Mouse (Mus musculus): ENCODE data around the gene Palb2.

Gene Palb2

DNA sequence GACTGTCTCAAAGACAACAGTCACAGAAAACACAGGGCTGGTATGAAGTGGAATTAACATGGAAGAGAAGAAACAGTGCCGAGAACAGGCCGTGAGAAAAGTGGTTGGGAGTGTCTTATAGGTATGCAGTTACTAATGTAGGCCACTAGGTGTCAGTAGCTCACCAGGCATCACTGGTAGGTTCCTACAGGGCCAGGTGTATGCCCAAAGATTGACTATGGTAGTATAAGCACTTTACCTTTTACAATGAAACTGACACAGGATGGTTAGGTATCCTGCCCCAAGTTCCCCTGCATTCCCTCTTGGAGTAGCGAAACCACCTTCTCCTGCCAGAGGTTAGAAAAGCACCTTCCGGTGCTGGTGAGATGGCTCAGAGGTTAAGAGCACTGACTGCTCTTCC lies 33.6 kb downstream of the Palb2 start:
- DNase-seq (ENCODE audit: low spot score in 2 of 2), result no peak

DNA sequence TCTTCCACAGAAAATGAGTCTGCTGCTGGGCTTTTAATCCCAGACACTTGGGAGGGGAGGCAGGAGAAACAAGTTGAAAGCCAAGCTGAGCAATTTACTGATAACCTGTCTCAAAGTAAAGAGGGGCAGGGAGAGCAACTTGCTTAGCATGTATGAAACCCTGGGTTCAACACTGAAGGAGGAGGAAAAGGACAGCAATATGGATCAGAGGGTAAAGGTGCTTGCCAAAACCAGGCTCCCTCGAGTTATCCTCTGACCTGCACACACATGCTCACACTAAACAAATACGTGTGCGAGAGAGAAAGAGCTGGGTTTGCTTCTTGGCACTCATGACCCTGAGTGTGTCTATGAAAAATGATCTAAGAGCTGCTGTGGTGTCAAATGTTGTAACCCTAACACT lies 34.8 kb downstream of the Palb2 start:
- no peak for DNase-seq (ENCODE audit: low spot score in 2 of 2)

DNA sequence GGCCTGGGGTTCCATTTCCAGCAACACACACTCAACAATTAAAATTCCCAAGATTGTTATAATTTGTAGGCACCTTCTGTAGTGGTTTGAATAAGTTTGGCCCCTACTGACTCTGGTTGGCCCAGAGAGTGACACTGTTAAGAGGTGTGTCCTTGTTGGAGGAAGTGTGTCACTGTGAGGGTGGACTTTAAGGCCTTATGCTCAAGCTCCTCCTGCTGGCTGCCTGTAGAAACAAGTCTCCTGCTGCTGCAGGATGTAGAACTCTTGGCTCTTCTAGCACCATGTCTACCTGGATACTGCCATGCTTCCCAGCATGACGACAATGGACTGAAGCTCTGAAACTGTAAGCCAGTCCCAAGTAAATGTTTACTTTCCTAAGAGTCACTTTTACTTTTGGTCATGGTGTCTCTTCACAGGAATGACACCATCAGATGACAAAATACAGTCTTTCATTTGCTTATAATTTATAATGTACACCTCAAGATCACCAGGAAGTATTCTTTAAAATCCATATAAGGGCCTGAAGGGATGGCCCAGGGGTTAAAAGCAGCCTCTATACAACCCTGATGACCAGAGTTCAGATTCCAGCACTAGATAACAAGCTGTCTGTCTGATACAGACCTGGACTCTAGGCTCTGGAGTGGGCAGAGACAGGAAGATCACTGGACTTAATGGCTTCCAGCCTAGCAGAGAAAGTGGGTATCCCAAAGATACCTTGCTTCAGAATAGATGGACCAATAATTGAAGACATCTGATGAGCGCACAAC lies 38.0 kb downstream of the Palb2 start:
- no peak for DNase-seq (ENCODE audit: low spot score in 2 of 2)

DNA sequence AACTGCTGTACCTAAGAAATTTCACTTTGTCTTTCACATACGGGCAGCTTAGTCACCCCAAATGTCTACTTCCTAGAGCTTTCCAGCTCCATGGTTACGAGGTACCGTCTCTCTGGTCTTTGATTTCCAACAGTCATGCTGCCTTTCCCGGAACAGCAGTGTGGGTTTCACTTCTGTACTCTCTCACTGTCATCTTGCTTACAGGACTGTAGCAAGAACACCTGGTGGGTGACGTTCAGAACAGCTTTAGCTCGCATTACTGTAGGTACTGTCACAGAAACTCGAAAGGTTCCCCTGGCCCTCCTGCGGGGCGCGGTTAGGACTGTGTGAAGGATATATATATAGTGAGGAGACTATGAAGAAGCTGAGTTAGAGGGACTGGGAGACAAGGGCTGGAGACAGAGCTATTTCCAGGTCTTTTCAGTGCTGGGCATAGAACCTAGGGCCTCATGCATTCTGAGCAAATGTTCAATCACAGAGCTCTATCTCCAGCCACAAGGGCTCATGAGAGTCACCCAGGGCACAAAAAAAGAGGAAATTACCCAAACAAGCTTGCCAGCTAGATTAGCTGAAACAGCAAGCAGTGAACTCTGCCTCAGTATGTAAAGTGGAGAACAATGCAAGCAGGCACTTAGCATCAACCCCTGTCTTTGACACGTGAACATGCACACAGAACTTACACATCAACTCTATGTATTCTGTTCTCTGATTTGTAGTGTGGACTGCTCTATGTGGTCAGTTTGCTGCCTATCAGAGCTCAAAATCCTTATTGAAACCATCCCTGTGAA lies 45.4 kb downstream of the Palb2 start:
- DNase-seq (ENCODE audit: low spot score in 2 of 2), result no peak

DNA sequence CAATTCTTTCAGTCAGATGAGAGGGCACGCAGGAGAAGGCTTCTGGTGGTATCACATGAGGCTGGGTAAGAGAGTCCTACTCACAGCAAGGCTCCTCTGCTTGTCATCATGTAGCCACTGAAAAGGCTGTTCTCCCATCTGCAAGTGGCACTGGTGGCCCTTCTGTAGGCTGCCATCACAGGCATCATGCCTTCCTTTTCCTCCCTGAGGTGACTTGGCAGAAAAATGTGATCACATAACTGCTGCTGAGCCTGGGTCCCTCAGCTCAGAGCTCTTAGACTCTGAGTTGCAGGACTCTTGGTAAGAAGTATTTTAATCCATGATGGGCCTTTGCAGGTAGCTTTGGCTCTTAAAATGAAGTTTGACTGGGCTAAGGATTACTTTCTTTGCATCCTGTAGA lies 51.7 kb downstream of the Palb2 start:
- no peak for DNase-seq (ENCODE audit: low spot score in 2 of 2)

DNA sequence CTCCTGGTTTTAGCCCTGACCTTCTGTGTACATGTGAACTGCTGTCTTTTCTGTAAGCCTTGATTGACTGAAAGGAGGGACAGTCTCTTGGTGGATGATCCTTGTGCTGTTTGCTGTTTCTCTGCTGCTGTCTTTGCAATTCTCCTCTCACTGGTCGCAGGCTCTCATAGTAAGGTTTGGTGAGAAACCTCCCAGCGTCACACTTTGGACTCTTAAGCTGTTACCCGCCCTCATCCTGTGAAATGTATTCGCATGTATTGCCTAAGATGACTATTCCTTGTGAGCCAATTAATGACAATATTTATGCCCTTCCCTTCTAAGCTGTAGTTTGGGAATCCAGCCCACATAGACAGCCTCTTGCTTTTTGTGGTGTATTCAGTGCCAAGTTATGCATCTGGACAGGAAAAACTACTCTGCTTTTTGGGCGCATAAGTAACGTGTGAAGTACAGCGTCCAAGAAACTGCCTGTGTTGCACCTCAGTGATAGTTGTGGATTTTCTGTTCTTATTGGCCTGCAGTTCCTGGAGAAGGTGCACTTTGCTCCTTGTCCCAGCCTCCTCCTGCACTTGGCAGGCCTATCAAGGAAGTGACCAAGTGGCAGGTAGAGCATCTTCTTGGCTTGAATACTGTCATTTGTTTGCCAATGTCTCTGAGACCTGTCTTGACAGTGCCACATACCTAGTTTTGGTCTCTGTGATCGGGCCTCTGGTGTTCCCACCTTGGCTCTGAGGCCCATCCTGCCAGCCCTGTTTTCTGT lies 52.8 kb downstream of the Palb2 start:
- DNase-seq (ENCODE audit: low spot score in 2 of 2), result no peak

DNA sequence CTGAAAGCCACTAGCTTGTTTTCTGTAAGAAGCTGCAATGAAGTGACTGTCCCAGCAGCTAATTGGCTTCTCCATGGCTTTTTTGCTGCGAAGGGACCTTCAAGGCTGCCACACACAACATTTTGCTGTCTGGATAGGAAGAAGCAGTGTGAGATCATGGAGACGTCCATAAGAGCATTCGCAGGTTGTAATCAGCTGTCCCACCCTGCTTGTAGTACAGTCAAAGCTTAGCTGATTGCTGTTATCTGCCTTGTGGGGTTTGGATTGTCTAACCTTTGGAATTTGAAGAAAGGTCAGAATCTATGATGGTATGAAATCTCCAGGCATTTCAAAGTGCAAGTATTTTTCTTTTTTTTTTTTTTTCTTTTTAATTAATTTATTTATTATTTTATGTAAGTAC lies 58.4 kb downstream of the Palb2 start:
- DNase-seq (ENCODE audit: low spot score in 2 of 2), result no peak

DNA sequence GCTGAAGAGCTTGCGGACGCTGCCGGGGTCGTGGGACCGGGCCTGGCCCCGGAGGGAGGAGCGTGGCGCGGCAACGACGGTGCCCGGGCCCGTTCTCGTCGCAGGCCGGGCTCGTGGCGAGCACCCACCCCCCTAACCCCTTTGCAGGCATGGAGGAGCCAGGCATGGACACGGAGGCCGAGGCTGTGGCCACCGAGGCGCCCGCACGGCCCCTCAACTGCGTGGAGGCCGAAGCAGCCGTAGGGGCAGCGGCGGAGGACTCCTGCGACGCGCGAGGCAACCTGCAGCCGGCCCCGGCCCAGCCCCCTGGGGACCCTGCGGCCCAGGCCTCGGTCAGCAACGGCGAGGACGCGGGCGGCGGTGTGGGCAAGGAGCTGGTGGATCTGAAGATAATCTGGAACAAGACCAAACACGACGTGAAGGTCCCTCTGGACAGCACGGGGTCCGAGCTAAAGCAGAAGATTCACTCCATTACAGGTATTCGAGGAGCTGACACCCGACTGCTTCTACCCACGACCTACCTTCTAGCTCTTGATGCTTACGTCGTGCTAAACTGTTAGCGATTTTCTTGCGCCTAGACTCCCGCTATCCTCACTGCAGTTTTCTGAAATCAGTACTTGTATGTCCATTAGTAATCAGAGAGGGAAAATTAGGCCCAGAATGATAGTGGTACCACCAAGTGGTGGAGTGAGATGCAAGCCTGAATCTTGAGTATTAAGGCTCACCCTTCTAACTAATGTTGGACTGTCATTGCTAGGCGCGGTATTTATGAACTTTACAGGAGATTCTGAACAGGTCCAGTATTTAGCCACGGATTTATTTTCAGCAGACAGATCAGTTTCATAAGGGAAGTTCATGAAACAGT lies 65.0 kb downstream of the Palb2 start:
- DNase-seq (ENCODE audit: low spot score in 2 of 2), result peak in 1 of 2 experiments; percentile 31

DNA sequence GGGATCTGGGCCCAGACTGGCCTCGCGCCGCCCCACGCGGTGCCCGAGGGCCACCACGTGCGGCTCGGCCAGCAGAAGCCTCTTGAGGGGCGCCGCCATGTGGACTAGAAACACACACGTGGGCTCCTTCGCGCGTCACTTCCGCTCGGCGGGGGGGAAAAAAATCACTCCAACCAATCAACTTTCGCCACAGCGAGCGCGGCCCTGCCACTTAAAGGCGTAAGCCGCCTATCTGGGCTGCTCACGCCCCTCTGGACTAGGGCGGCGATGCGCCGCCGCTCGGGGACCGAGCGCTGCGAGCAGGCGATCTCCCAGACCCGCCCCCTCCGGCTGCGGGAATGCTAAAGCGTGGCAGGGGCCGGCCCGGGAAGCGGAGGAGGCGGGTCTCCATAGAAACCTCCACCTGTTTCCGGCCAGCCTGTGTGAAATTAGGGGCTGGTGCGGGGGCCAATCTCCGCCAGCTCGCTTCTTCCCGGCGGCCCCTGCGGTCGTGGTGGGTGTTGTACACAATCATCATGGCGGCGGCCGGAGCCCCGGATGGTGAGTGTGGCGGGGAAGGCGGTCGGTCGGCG lies 65.8 kb downstream of the Palb2 start, which contains the start of the genes Ubfd1 and Ears2:
Ubfd1 (plus strand) TSS at position 231 of the 572 bp plus-strand sequence.
Ears2 (minus strand) TSS at position 319 of the 572 bp plus-strand sequence.
- DNase-seq (ENCODE audit: low spot score in 2 of 2), result peak; percentile 94 to 96

DNA sequence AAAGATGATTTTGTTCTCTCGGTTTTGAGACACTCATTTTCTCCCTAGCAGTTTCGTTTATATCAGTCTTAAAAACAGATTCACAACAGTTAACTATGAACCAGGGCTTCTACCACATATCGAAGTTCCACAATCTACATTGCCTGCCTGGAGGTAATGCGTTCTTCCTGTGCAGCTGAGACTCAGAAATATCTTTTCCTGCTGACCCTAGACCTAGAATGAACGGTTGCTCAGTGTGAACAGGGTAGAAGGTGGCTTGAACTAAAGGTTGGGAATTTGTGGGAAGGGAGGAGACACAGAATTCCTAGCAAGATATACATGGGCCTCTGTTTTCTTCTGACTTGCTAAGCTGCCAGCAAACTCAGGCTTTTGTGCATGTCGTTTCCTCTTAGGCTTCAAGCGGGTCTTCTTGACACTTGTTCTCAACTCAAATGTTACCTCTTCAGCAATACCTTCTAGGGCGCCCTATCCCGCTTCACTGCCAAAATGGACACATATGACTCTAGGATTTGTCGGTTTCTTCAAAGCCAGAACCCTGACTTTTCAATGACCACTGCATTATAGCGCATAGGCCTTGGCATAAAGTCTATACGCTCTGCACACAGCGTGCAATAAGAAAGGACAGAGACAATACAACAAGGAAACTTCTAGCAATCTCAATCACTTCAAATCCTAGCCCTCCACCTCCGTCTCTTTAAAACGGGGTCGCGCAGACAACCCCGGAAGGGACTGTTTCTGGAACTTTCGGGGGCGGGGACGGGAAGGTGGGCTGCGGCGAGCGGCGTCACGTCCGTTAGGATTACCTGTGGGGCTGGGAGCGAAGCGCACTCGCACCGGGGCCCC lies 66.5 kb downstream of the Palb2 start:
- DNase-seq (ENCODE audit: low spot score in 2 of 2), result no peak

DNA sequence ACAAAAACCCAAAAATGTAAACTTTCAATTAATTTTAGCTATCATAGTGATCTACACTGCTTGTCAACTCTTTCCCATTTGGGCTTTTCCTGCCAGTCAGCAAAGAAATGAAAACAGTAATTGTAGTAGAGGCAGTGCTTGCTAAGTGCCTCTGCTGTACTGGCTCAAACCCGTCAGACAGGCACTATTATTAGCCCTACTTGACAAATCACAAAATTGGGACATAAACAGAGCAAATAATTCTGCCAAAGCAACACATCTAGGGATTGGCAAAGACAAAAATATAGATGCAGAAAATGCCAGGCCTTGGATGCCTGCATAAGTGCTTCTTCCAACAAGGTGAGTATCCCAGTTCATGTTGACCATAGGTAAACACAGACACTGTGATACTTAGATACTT lies 67.1 kb downstream of the Palb2 start:
- DNase-seq (ENCODE audit: low spot score in 2 of 2), result no peak
